Mouse (Mus musculus) cerebral cortex, adult 2 months (tissue): ENCODE results near the gene D7Ertd443e.

Source experiments
- WGBS: fragments of 180-500 bp; shearing (Covaris S2); methylation state at CpG from one replicate; pipeline ENCODE4 v1.1.7; 2018; 5-methylcytosine and 5-hydroxymethylcytosine counted together

Gene D7Ertd443e

DNA sequence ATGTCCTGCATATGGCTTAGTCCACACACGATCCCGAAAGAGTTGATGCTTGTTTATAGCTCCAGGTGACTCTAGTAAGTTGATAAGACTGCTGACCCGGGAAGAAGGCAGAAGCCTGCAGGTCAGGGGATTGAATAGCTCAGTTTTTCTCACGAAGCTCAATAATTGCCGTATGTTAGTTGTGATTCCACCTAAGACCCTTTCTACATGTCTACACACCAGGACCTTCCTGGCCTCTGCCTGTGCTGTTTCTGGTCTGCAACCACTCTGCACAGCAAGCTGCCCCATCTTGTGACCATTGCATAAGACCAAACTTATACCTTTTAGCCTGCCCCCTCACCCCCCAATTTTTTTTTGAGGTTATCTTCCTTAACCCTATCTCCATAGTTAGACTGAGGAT is 96.3 kb downstream of the D7Ertd443e start:
- 97% methylated on average over 5 of the region's 5 CpGs for WGBS

DNA sequence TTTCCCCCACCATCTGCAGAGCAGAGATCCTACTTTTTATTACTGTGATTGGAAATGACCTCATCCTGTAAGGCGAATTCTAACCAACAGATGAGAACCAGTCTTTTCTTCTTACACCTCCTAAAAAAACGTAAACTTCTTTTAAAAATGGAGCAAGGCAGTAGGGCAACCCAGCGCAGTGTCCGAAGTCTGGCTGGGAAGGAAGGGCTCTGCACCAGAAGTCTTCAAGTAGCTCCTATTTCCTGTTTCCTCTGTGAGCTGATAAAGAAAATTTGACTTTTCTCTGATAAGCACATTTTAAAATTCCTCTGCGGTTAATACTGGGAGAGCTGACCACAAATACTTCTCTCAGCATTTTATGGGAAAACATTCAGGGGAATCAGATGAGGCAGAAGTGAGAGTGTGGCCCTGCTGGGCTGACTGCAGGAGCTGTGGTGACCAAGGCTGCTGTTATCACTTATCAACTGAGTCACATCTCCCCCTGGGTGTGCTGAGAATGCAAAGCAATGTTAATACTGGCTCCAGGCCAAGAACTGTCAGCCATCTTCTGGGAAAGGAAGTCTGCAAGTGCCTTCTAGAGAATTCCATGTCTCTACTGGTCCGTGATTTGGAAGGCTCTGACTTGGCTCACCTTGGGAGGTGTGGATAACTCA is 97.8 kb downstream of the D7Ertd443e start:
- WGBS: 75% methylated on average over 6 of the region's 6 CpGs

DNA sequence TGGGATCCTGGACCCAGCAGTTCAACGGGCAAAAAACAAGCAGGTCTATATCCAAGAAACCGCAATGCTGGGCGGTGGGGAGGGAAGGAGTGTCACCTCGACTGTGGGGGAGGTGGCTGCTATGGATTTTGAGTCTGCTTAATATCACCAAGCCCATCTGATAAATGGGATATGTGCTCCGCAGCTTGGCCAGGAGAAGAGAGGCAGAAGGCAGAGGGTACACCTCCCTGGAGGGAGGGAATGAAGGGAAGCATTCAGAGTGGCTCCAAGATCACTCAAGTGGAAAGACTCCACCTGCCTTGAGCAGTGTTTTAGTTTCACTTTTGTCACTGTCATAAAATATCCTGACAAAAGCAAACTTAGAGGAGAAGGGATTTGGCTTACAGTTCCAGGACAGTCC is 112.5 kb downstream of the D7Ertd443e start:
- WGBS: 84% methylated on average over 5 of the region's 5 CpGs

DNA sequence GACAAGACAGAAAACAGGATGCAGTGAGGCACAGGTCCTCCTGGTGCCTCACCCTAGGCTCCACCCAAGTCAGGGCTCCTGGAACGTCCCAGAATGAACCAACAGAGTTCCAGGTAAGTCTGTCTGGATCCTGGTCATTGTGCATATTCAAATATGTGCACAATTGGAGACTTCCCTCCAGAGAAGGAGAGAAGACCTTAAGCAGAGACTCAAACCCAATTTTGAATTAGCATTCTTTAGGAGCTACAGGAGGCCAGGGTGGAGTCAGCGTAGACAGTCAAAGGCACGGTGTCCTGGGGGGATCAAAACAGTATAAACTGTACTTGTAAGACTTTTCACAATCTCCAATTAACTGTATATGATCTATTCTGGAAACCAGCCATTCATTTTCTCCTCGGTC is 113.0 kb downstream of the D7Ertd443e start:
- WGBS: 67% methylated on average over 4 of the region's 4 CpGs

DNA sequence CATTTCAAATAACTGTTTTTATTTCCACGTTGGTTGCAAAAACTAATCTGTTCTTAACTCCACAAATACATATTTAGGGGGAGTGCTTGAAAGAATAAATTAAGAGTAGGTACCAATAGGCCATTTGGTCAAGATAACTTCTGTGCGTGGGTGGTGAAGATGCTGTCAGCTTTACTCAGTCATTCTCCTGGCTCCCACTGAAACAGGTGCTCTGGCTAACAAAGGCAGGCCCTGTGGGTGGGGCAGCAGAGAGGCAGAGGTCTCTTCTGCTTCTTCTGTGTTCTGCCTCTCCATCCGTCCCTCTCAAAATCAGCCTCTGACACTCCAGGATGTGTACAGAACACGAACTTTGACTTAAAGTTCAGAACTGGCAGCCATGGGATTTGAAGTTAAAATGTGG is 119.7 kb downstream of the D7Ertd443e start:
- 92% methylated on average over 4 of the region's 4 CpGs for WGBS

DNA sequence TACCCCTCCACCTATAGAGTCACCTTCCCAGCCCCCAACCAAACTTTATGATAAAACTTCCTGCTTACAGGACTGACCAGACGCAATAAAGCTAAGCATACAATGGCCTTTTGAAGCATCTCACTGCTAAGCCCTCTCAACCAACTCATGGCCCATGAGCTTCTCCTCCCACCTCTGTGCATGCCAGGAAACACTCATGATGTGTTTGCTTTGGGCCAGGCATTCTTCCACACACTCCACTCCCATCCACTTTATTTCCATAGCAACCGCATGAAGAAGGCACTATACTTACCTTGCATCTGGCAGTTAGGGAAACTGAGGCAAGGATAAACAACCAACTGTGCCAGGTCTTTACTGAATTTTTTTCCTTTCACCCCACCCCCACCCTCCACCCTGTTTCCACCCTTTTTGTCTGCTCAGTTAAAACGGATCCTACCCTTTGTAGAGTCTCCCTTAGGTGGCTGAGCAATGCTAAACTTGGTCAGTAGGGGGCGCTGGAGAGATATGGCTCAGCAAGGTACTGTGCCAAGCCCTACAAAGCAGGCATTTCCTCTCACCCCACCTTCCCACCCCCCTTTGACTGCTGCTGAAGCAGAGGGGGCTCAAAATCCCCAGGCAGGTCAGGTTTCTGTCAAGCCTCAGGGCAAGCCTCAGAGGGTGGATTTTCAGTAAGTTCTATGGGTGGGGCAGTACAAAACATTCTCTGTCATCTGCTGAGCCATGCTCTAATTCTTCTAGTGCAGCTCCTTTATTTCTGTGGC is 122.1 kb downstream of the D7Ertd443e start:
- 41% methylated on average over 4 of the region's 4 CpGs for WGBS

DNA sequence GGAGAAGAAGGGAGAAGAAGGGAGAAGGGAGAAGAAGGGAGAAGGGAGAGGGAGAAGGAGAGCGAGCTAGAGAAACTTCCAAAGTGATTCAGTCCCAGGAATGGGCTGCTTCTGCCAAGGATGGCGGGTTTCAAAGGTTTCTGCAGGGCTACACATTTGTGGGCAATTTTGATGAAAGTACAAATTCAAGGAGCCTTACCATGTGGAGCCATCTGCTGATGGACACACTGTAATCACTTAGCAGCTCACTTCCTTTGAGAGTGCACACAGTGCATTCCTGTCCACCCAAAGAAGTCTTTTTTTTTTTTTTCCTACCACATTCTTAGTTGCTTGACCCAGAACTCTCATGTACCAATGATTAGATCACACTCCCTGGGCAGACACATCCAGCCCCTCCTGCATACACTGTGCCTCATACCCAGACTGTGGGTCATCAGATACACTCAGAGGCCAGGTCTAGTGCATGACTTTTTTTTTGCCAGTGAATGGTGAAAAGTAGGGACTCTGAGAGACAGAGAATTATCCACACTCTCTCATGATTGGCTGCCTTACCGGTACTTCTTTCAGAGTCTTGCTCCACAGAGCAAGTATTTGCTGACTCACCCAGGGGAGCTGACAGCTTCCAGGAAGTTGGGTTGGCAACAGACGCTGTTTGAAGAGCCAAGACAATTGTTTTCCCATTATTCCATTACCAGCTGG is 124.3 kb downstream of the D7Ertd443e start:
- WGBS: 42% methylated on average over 4 of the region's 4 CpGs

DNA sequence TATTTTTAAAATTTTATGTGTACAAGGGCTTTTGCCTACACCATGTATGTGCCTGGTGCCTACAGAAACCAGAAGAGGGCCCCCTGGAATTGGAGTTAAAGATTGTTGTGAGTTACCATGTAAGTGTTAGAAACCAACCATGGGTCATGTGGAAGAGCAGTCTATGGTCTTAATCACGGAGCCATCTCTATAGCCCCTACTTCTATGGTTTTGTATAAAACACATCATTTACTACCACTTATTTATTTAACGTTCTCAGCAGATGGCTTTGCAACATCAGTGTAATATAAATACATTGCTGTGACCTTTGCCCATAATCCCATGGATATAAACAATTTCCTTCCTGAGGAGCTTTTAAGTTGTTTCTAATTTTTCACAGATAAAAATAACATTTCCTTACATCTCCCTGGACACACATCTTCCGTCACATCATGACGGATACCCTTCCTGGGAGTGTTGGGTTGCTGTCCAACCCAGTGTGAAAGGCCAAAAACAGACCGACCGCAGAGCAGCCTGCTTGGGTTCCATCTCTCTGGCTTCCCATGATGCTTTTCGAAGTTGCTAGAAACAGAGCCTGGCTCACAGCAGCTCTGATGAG is 135.1 kb downstream of the D7Ertd443e start:
- WGBS: 87% methylated on average over 7 of the region's 7 CpGs

DNA sequence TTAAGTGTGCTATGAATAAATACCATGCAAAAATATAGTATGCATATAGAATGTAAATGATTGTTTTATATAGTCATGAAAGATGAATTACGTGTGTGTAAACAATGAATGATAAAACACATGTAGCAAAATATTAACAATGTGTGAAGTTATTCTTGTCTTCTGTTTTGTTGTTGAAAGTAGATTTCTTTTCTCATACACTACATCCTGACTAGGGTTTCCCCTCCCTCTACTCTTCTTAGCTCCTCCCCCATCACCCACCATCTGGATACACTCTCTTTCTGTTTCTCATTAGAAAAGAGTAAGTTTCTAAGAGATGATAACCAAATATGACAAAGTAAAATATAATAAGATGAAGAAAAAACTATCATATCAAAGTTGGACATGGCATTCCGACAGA is 137.4 kb downstream of the D7Ertd443e start:
- WGBS: 94% methylated on average over 2 of the region's 2 CpGs

DNA sequence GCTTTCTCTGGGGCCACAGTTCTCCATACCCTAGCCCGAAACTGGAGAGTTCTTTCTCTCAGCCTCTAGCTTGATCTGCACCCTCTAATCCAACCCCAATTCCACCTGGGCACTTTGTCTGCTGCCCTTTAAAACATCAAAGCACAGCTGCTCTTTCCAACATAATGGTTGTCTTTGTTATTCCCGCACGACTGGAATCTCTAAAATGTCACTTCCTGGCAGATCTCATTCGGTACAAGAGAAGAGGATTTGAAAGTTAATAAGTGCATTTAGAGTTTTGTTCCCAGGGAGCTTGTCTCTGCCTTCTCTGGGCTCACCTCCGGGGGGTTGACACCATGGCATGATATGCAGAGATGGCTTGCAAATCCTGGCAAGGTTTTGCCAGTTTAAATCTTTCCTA is 138.8 kb downstream of the D7Ertd443e start:
- WGBS: 51% methylated on average over 5 of the region's 5 CpGs

DNA sequence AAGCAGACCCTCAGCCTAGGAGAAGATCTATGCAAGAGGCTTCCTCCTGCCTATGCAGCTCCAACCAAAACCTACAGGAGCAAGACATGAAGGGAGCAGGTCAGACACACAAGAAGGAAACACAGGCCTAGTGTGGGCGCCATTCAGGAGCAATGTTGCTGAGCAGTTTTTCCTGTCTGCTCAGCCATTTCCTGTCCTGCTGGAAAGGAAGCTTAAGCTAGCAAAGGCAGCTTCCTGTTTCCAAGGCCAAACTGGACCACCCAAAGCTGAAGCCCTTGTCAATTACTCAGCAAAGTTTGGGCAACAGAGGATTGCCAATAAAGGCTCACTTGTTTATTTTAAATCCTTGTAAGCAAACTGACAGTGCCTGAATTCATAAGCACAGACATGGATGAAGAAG is 142.7 kb downstream of the D7Ertd443e start:
- 88% methylated on average over 1 of the region's 1 CpGs for WGBS

DNA sequence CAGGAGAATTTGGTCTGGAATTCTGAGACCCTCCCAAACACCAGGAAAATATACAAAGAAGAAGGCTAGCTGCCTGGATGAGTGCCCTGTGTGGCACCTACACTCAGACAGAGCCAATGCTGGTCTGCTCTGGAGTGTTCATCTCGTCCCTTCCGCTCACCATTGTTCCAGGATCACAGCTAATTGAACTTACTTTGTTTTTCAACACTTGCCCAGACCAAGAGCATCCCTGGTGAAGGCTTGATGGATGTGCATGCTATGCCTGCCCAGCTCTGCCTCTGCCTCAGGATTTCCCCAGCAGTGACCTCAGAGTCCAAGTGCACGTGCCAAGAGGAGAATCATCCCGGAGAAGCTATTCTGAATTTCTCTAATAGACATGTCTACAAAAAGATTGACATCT is 144.2 kb downstream of the D7Ertd443e start:
- WGBS: 83% methylated on average over 4 of the region's 4 CpGs

DNA sequence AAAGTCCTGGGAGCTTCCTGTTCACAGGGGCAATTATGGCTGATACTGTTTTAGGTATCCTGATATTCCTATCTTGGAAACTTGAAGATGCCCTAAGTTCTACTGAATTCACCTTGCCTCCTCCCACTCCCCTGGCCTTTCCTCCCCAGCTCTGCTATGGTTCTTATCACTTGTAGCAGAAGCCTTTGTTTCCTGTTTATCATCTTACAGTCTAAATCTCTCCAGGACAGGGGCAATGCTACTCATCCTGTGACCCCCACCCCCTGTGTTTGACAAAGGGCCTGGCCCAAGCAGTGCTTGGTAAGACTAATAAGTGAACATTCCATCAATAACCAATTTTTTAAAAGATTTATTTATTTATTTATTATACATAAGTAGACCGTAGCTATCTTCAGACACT is 144.9 kb downstream of the D7Ertd443e start:
- 97% methylated on average over 1 of the region's 1 CpGs for WGBS

DNA sequence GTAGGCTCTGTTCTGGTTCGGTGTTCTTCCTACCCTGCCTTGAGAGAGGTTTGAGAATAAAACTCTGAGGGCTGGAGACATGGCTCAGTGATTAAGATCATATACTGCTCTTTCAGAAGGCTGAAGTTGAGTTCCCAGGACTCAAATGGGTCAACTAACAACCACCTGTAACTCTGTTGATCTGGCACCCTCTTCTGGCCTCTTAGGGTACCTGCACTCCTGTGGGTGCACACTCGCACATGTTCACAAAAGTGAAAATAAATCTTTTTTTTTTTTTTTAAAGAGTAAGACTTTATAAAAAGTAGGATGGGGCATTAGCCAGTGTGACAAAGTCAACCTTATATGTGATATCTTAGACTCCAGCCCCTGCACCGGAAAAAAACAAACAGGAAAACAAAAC is 146.6 kb downstream of the D7Ertd443e start:
- 100% methylated on average over 3 of the region's 3 CpGs for WGBS

DNA sequence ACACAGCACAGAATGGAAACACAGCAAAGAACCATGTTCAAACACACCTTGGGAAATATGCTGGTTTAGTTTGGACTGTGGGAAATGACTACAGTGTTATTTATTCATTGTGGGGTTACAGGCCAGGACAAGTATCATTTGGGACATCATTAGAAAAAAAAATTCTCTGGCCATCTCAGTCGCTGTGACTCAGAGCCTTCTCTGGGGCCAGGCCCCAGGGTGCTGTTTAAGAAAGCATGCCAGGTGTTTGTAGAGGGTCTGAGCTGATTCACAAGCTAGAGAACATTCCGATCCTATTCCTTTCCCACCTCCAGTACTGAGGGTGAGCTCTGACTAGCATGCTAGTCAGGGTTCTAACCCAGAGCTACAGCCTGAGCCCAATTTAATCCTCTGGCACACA is 148.1 kb downstream of the D7Ertd443e start:
- WGBS: 95% methylated on average over 2 of the region's 2 CpGs

DNA sequence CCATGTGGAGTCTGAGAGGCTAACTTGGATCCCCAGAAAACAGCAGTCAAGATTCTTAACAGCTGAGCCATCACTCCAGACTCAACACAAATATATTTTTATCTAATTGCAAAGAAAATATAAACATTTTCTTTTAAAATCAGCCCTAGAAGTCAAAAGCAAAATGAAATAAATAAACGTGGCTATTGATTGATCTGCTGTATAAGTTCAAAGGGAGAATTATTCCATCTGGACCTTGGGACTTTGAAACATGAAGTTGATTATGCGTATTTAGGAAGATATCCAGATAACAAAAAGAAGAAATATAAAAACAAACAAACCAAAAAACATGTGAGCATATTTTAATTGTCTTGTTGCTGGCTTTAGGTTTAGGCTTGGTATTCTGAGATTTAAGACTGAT is 149.9 kb downstream of the D7Ertd443e start:
- 93% methylated on average over 2 of the region's 2 CpGs for WGBS

DNA sequence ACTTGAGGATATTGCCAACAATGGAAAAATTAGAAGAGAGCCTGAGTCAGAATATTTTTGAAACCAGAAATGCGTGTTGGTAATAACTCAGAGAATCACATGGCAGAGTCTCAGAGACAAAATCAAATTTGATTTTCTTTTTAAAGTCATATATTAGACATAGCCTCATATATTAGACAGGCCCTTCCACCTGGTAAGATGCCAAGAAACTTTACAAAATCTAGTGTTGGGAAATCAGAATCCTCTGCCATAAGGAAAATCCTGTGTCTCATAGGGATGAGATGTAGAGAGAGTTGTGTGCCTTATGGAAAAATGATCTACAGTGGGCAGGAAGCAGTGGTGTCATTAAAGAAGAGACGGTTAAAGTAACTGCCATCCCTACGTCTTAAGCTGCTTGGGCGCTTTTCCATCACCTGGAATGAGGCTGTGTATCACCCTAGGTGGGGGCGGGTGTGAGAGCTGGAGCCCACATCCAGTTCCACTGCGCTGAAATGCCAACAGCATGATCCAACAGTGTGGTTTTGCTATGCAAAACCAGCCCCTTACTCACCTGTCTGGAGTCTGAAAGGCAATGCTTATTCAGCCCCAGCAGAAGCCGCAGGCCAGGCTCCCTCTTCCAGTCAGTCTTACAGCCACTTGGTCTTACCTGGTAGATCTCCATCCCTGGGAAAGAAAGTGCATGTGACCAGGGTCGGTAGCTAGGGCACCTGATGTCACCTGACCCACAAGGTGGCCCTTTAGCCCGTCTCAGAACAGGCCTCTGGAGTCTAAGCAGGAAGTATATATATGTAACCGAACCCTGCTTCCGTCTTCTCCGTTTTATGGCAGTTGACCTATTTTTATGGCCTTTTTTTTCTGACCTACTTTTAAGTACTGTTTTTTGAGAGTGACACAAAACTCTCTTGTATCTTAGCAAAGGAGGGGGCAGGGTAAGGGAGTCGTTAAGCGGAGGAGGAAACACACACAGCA is 153.8 kb downstream of the D7Ertd443e start, which contains the start of gene Adam12:
TSS of gene Adam12 (minus strand) at position 769 of the 969 bp plus-strand sequence.
- WGBS: 63% methylated on average over 14 of the region's 14 CpGs

DNA sequence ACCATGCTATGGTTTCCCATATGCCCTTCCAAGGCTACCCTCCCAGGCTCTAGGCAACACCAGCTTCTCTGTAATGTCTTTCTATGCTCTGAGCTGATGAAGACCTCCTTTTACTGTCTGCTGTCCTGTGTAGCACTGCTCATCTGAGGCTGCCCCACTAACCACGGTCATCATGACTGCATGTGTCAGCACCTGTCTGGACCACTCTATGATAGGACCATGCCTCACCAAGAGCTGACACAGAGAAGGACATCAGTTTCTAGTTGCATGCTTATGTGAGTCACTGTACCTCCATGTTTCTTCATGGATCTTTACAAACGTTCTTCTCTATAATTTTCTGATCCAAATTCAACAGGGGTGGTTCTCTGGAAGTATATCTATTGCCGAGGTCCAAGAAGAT is 154.8 kb downstream of the D7Ertd443e start:
- 94% methylated on average over 3 of the region's 3 CpGs for WGBS

DNA sequence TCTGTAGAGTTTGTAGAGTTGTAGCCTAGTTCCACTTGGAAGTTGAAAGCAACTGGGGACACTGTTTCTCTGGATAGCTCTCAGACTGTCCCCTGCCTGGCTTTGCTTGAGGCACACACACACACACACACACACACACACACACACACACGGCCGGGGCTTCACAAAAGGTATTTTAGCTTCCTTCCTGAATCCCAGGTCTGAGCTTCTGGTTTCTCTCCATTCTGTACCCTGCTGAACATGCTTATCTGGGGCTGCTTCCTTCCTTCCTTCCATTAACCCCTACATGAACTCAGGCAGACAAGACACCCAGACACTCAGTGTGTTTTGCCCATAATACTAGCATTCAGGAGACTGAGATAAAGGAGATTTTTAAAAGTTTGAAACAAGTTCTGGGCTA is 155.6 kb downstream of the D7Ertd443e start:
- 85% methylated on average over 2 of the region's 2 CpGs for WGBS

DNA sequence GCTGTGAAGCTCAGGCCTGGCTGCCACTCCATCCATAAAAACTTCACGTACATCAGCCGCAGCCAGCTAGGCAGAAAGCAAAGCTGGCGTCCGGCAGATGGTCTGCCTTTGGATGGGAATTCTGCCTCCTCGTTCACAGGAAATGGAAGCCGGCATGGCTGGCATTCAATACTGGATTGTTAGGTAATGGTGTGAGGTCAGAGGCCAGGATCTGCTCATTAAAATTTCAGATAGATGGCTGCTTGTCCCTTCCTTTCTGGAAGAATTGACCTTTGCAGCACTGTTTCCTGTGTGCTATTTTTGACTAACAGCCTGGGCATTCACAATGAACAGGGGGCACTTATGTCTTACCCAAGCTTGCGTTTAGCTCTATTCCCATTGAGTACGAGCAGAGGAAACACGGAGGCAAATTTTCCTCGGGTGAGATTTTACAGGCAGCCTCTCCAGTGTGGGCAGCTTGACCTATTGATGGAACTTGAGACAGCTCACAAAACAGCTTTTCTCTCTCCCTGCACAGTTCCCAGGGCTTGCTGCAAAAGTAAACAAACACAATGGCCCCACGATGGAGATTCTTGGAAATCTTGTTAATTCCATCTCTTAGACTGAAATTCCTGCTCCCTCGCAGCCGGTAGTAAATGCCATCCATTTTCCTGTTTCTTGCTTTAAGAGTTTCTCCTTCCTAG is 157.5 kb downstream of the D7Ertd443e start:
- WGBS: 57% methylated on average over 13 of the region's 13 CpGs

DNA sequence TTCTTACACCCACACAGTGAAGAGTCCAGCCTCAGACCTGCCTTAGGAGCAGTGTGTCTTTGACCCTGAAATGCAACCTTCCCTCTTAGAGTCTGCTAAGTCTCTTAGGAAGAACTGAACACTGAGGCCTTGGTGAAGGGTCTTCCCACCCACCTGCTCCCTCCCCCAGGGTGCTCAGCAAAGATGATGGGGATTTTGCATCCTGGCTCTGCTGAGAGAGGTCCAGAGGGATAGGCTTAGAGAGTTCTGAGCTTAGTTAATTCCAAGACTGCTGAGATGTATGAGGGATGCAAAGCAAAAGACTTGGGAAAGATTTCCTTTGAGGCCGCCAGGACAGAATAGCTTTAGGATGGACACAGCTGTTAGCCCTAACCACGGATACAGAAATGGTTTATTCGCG is 158.4 kb downstream of the D7Ertd443e start:
- 95% methylated on average over 4 of the region's 4 CpGs for WGBS
